Mouse (Mus musculus) heart, adult 11 months (tissue): ENCODE results near the gene Mcfd2.
A peak's percentile ranks its signal among the peaks of the same experiment; 100 is the strongest.

Experiments
- DNase-seq: peaks from one replicate; pipeline ENCODE4 v3.0.0; 2022

Mcfd2 gene

GRCm38 (mm10) chr17:87287197-87287777 is 21.6 kb upstream of the Mcfd2 start:
- DNase-seq = peak; percentile 89

GRCm38 (mm10) chr17:87286481-87287143 is 20.9 kb upstream of the Mcfd2 start:
- DNase-seq = peak; percentile 83

GRCm38 (mm10) chr17:87285731-87286465 is 20.2 kb upstream of the Mcfd2 start:
- DNase-seq = peak; percentile 91

- DNase-seq = peak; percentile 93
Observed at GRCm38 (mm10) chr17:87284482-87285040, 18.8 kb upstream of the Mcfd2 start.

- DNase-seq = peak; percentile 98
Observed at GRCm38 (mm10) chr17:87283755-87284481, 18.2 kb upstream of the Mcfd2 start.

GRCm38 (mm10) chr17:87283055-87283754 is 17.5 kb upstream of the Mcfd2 start:
- DNase-seq = no peak

- peak; percentile 100 for DNase-seq
Observed at GRCm38 (mm10) chr17:87282706-87283053, 16.9 kb upstream of the Mcfd2 start, which contains the start of gene Ttc7. TSS of gene Ttc7 (plus strand) at chr17:87282886.

- DNase-seq = peak; percentile 100
Observed at GRCm38 (mm10) chr17:87282007-87282705, 16.4 kb upstream of the Mcfd2 start.

- DNase-seq = no peak
Observed at GRCm38 (mm10) chr17:87275363-87276341, 9.9 kb upstream of the Mcfd2 start.

- DNase-seq = no peak
Observed at GRCm38 (mm10) chr17:87269454-87269853, 3.7 kb upstream of the Mcfd2 start.

- DNase-seq = no peak
Observed at GRCm38 (mm10) chr17:87264927-87265791, 576 bp downstream of the Mcfd2 start.

- no peak for DNase-seq
Observed at GRCm38 (mm10) chr17:87264054-87264830, 1.5 kb downstream of the Mcfd2 start.

- peak; percentile 94 for DNase-seq
Observed at GRCm38 (mm10) chr17:87263401-87263800, 2.3 kb downstream of the Mcfd2 start.

GRCm38 (mm10) chr17:87255672-87256071 is 10.1 kb downstream of the Mcfd2 start:
- DNase-seq = no peak

GRCm38 (mm10) chr17:87254384-87254783 is 11.4 kb downstream of the Mcfd2 start:
- peak; percentile 88 for DNase-seq

GRCm38 (mm10) chr17:87246103-87246502 is 19.6 kb downstream of the Mcfd2 start:
- DNase-seq = peak; percentile 64

GRCm38 (mm10) chr17:87237826-87238225 is 27.9 kb downstream of the Mcfd2 start:
- peak; percentile 44 for DNase-seq
